Mouse (Mus musculus) liver, adult 2 months (tissue): ENCODE results near the gene Clic1.

ENCODE experiments used
- CTCF ChIP-seq: fragments of 200-500 bp; IDR thresholded peaks from 2 replicates; pipeline ENCODE4 v1.5.1; 2011; ENCODE audit warnings: low read depth, low read length, control low read depth
- POLR2A ChIP-seq: fragments of 200-500 bp; IDR thresholded peaks from 2 replicates; pipeline ENCODE4 v1.6.1; 2011; ENCODE audit warnings: low read length, control low read depth; ENCODE audit not compliant: insufficient read depth; ENCODE audit errors: extremely low read depth

DNA sequence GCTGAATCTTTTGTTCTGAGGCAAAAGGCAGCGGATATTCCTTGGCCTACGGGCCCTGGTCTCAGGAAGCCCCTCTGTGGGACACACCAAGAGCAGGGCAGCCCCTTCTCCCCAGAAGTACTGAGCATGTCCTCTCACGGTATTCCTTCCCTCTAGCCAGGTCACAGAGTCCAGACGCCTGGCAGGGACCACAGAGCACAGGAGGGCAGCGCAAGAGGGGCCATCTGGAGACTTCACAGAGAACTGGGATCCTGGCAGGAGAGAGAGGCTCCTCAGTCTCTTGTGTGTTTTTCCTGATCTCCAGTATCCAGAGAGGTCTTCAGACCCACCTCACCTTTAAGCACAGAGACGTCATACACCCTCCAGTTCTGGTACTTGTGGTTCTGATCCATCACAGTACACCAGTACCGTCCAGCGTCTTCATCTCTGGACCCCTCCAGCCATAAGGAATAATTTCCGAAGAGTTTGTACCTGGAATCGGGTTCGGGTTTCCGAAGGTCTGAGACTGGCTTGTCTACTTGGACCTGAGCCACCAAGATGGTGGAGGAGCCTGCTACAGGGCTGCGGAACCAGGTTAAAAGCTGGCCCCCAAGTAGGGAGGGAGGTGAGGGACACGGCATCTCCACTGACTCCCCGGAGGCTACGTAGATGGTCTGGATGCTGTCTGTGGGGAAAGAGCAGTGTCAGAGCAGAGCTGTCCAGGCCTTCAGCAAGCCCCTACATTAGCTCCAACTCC, 33.2 kb downstream of the Clic1 start:
- TF ChIP-seq POLR2A (no peak), CTCF (no peak)
